Mouse (Mus musculus) olfactory bulb, adult 2 months (tissue): ENCODE data around the gene Tex12.

Experiments used
- CTCF ChIP-seq: fragments of 200-500 bp; IDR thresholded peaks from 2 replicates; pipeline ENCODE4 v1.5.1; 2012; ENCODE audit warnings: low read depth, mild to moderate bottlenecking, low read length, moderate library complexity; ENCODE audit not compliant: insufficient read depth
- POLR2A ChIP-seq: fragments of 200-500 bp; IDR thresholded peaks from 2 replicates; pipeline ENCODE4 v1.6.1; 2012; ENCODE audit warnings: mild to moderate bottlenecking, low read depth, low read length, moderate library complexity; ENCODE audit not compliant: insufficient read depth

DNA sequence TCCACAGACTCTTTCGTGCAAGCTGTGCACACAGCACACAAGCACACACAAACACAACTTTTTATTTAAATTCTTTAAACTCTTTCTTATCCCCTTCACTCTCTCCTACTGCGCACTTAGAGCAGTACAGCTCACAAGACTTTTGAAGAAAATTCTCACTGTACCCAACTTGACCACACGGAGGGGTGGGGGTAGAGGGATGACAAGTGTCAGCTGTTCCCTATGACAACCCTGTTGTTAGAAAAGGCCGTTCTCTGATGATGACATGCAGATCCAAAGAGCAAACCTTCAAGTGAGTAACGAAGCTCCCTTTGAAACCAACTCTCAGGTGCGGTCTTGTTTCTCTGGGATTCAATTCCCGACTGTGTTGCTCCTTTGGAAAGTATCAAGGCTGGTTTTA, 33.3 kb downstream of the Tex12 start:
- TF ChIP-seq CTCF (no peak), POLR2A (no peak)
